Comparison of ENCODE assay signal across 9 mouse cellular contexts in genomic region chr15:79951730-79952503, GRCm38 (mm10). TPM values are rescaled to one million over a fixed set of nuclear protein-coding genes. Genes with fewer than 3 reads are reported as not detected.
DNase-seq lines count a peak whose midpoint lies in the region; ATAC-seq and TF ChIP-seq lines count a peak whose summit lies in the region.
"Had no signal": no experiment of that assay in that cellular context is flagged by ENCODE, and none has a peak within 500 bp of the region (broad histone marks: within the 10 kb centered on the region; RNA-seq: fewer than 3 reads in every experiment).

No protein-coding gene starts in this region.

- H3K4me3 ChIP-seq in MEL (ENCODE audit: control insufficient read depth in 1 of 2, insufficient read depth in 1 of 2, low read depth in 2 of 2, low read length in 2 of 2) (no peak overlapping the region), myocyte (no peak overlapping the region)
- no peak overlapping the region for H3K4me3 ChIP-seq in heart, embryonic 12.5 days
- H3K4me3 ChIP-seq in kidney, embryonic 15.5 days (replicated peaks), result no peak overlapping the region
- H3K4me3 ChIP-seq: neural tube, embryonic 12.5 days had no signal

- peak overlapping the region; percentile 12; the same call in 1 of the 2 replicates for H3K4me2 ChIP-seq in heart, embryonic 12.5 days
- peak overlapping the region; percentile 73 for H3K4me2 ChIP-seq in kidney, embryonic 15.5 days
- H3K4me2 ChIP-seq in myocyte (ENCODE audit: low read depth), result peak overlapping the region; percentile 86
- H3K4me2 ChIP-seq: neural tube, embryonic 12.5 days had no signal

- H3K27ac ChIP-seq in MEL (ENCODE audit: control insufficient read depth, low read depth, low read length), result no peak overlapping the region
- H3K27ac ChIP-seq in heart, embryonic 12.5 days (ENCODE audit: poor library complexity, severe bottlenecking), result peak overlapping the region; percentile 36; the same call in 1 of the 2 replicates
- peak overlapping the region; percentile 77 for H3K27ac ChIP-seq in kidney, embryonic 15.5 days
- H3K27ac ChIP-seq: neural tube, embryonic 12.5 days had no signal

- DNase-seq in 3134 (ENCODE audit: extremely low read depth, insufficient read length, low spot score) (peak; percentile 93), MEL (ENCODE audit: low read depth, low spot score) (no peak)
- no peak for DNase-seq in natural killer cell, adult 2 months (ENCODE audit: low spot score in 2 of 2)
- DNase-seq in layer of hippocampus, adult 8-10 months (ENCODE audit: low spot score in 2 of 2), result no peak
- DNase-seq in right cerebral cortex, postnatal 10 days (ENCODE audit: low spot score in 2 of 2), result no peak

- TF ChIP-seq EP300 in MEL (IDR thresholded peaks at IDR 0.05; ENCODE audit: low read depth in 1 of 2, low read length in 2 of 2), result no peak

- H3K9ac ChIP-seq in MEL (ENCODE audit: control insufficient read depth, low read depth, low read length, poor library complexity, severe bottlenecking), result no peak overlapping the region
- H3K9ac ChIP-seq in heart, embryonic 12.5 days, result no peak overlapping the region; the same call in 1 of the 2 replicates
- peak overlapping the region; percentile 21; the same call in 1 of the 2 replicates for H3K9ac ChIP-seq in kidney, embryonic 15.5 days
- H3K9ac ChIP-seq: neural tube, embryonic 12.5 days had no signal

- H3K79me2 ChIP-seq in MEL (ENCODE audit: control insufficient read depth, insufficient read depth, low read length, poor library complexity) (no peaks in the 10 kb centered on the region), myocyte (ENCODE audit: control insufficient read depth, insufficient read depth) (no peaks in the 10 kb centered on the region)

- TF ChIP-seq RAD21 in MEL (IDR thresholded peaks at IDR 0.05; ENCODE audit: low read depth, low read length), result no peak

- H3K36me3 ChIP-seq in MEL (ENCODE audit: control insufficient read depth in 1 of 2, insufficient read depth in 2 of 2, low read length in 2 of 2) (no peaks in the 10 kb centered on the region), myocyte (ENCODE audit: control insufficient read depth, insufficient read depth) (no peaks in the 10 kb centered on the region)
- no peaks in the 10 kb centered on the region for H3K36me3 ChIP-seq in heart, embryonic 12.5 days
- H3K36me3 ChIP-seq in kidney, embryonic 15.5 days, result no peaks in the 10 kb centered on the region
- H3K36me3 ChIP-seq: neural tube, embryonic 12.5 days had no signal

- no peaks in the 10 kb centered on the region for H3K4me1 ChIP-seq in MEL (ENCODE audit: control insufficient read depth in 1 of 2, insufficient read depth in 2 of 2, low read length in 2 of 2)
- peaks cover 43% of the 10 kb centered on the region for H3K4me1 ChIP-seq in heart, embryonic 12.5 days (replicated peaks)
- H3K4me1 ChIP-seq in kidney, embryonic 15.5 days, result peaks cover 43% of the 10 kb centered on the region

- peak; percentile 51 for ATAC-seq in heart, embryonic 12.5 days (ENCODE audit: insufficient number of reproducible peaks, low FRiP score)
- ATAC-seq in kidney, embryonic 15.5 days (replicated peaks; ENCODE audit: low FRiP score), result peak; percentile 52; the same call in 1 of the 2 replicates

- TF ChIP-seq POLR2A in MEL (IDR thresholded peaks at IDR 0.05; ENCODE audit: control insufficient read depth in 1 of 2, insufficient read depth in 1 of 2, low read depth in 1 of 2, low read length in 2 of 2, poor library complexity in 1 of 2) (no peak), myocyte (IDR thresholded peaks at IDR 0.05; ENCODE audit: insufficient read length, low read depth) (no peak)

- no peak for TF ChIP-seq CTCF in MEL (IDR thresholded peaks at IDR 0.05 in 2 of 3, conservative IDR thresholded peaks at IDR 0.05 in 1 of 3; ENCODE audit: control insufficient read depth in 1 of 3, insufficient read depth in 1 of 3, low read depth in 2 of 3, low read length in 3 of 3, poor library complexity in 1 of 3, severe bottlenecking in 1 of 3)

- no peaks in the 10 kb centered on the region for H3K27me3 ChIP-seq in MEL (ENCODE audit: control insufficient read depth in 1 of 2, insufficient read depth in 2 of 2, low read length in 2 of 2)
- H3K27me3 ChIP-seq in heart, embryonic 12.5 days (replicated peaks), result no peaks in the 10 kb centered on the region
- 0 out of 2 replicates have a peak, but pooled peaks cover 3% of the 10 kb centered on the region for H3K27me3 ChIP-seq in kidney, embryonic 15.5 days
- no peaks in the 10 kb centered on the region for H3K27me3 ChIP-seq in myocyte (ENCODE audit: control insufficient read depth, insufficient read depth, insufficient read length)
- H3K27me3 ChIP-seq: neural tube, embryonic 12.5 days had no signal

- H3ac ChIP-seq in myocyte (ENCODE audit: control insufficient read depth, insufficient read length), result no peak overlapping the region

- H3K9me3 ChIP-seq in MEL (replicated peaks; ENCODE audit: insufficient read depth, low read length), result no peaks in the 10 kb centered on the region
- H3K9me3 ChIP-seq in heart, embryonic 12.5 days (replicated peaks), result no peaks in the 10 kb centered on the region
- no peaks in the 10 kb centered on the region for H3K9me3 ChIP-seq in kidney, embryonic 15.5 days (replicated peaks)
- H3K9me3 ChIP-seq: neural tube, embryonic 12.5 days had no signal

- WGBS in heart, embryonic 12.5 days, result 29% methylated on average over 14 of the region's 14 CpGs
- 41% methylated on average over 14 of the region's 14 CpGs for WGBS in kidney, embryonic 15.5 days

TF ChIP-seq in MEL, 35 proteins besides CTCF, POLR2A, EP300 and RAD21:
- TF ChIP-seq ZKSCAN1 (IDR thresholded peaks at IDR 0.05; ENCODE audit: low read depth, low read length) (peak; percentile 53; the same call in 1 of the 2 replicates), HCFC1 (IDR thresholded peaks at IDR 0.05; ENCODE audit: low read depth, low read length) (no peak)

TF ChIP-seq in myocyte, 11 proteins besides CTCF, POLR2A, EP300 and RAD21:
- no peak for TF ChIP-seq POLR2AphosphoS2 (IDR thresholded peaks at IDR 0.05; ENCODE audit: insufficient read length, low read depth)
- peak; percentile 32 to 92 (median 91) for TF ChIP-seq MYOG (IDR thresholded peaks at IDR 0.05; ENCODE audit: control insufficient read depth in 1 of 3, insufficient read depth in 1 of 3, insufficient read length in 2 of 3, low read depth in 2 of 3)
- no peak for TF ChIP-seq REST (IDR thresholded peaks at IDR 0.05; ENCODE audit: insufficient read depth, insufficient read length)
- peak in 2 of 3 experiments; percentile 90 to 93 for TF ChIP-seq MYOD1 (IDR thresholded peaks at IDR 0.05; ENCODE audit: control insufficient read depth in 1 of 3, insufficient read length in 2 of 3, low read depth in 2 of 3)
- TF ChIP-seq E2F4 (IDR thresholded peaks at IDR 0.05; ENCODE audit: insufficient read depth), result no peak
- TF ChIP-seq SRF (IDR thresholded peaks at IDR 0.05; ENCODE audit: control insufficient read depth, insufficient read length, low read depth), result peak; percentile 19
- TF ChIP-seq CEBPB (IDR thresholded peaks at IDR 0.05; ENCODE audit: insufficient read depth, poor library complexity, severe bottlenecking), result no peak
- no peak for TF ChIP-seq USF1 (IDR thresholded peaks at IDR 0.05; ENCODE audit: low read depth)
- TF ChIP-seq TCF12 (IDR thresholded peaks at IDR 0.05; ENCODE audit: insufficient read depth, poor library complexity, severe bottlenecking), result peak; percentile 80
- TF ChIP-seq TCF3 (IDR thresholded peaks at IDR 0.05; ENCODE audit: insufficient read length, low read depth), result peak; percentile 94
- TF ChIP-seq MAX (IDR thresholded peaks at IDR 0.05; ENCODE audit: low read depth), result no peak

RNA-seq across cellular contexts. Expression of gene Cbx7, which starts 19.0 kb away (rescaled TPM):
- 2.9 and 3.7 TPM in 2 replicates for total RNA-seq in MEL (2012; rRNA removed)
- polyA plus RNA-seq in MEL (2012; ENCODE audit: insufficient read depth in 1 of 2, insufficient read length in 2 of 2, low read depth in 1 of 2, low replicate concordance in 2 of 2, missing spikeins in 1 of 2) (10 to 100 TPM in 1 of 2 experiments, not detected in 1; 11.1 TPM), myocyte (2012; fragmentation: generic; extraction: Trizol) (4.7 TPM)
- 1.4 and 1.7 TPM in 2 replicates for polyA plus RNA-seq in heart, embryonic 12.5 days (2016; fragmentation: Nextera tagmentation; extraction: Ambion mirVana)
- polyA plus RNA-seq in kidney, embryonic 15.5 days (2015; fragmentation: Nextera tagmentation; extraction: Ambion mirVana), result 2.9 and 3.0 TPM in 2 replicates
- total RNA-seq in layer of hippocampus, adult 8-10 months (2022), result 10 to 100 TPM; 46.0 to 62.9 (median 52.2) TPM

Comparison
In these comparisons a context has a peak if more than half of its experiments do, and no peak if none do; other contexts are left out.
1. H3K4me2 ChIP-seq: peak in every context shown above with its lines; median percentile 86 in myocyte; 73 in kidney, embryonic 15.5 days; 12 in heart, embryonic 12.5 days.